Mouse (Mus musculus): ENCODE data around the gene Gm45837.

GRCm38 (mm10) chr7:101412796-101413195, 2.1 kb downstream of the Gm45837 start:
- TF ChIP-seq POLR2A (IDR thresholded peaks at IDR 0.05; ENCODE audit: low read depth, low read length) (no peak), CTCF (conservative IDR thresholded peaks at IDR 0.05; ENCODE audit: insufficient read depth, insufficient read length, low read depth, low read length) (peak; percentile 99)

Data from kidney, adult 2 months (tissue).